Mouse (Mus musculus) G1E (cell line): Measurements from ENCODE around the gene Mto1.

ENCODE experiments used
- CTCF ChIP-seq: IDR thresholded peaks from 2 replicates; pipeline ENCODE4 v1.5.1; 2012; ENCODE audit warnings: low read depth, low read length, inconsistent platforms, mixed read lengths
- GATA1 ChIP-seq: IDR thresholded peaks from 2 replicates; pipeline ENCODE4 v1.6.1; 2012; ENCODE audit warnings: borderline replicate concordance, low read length, inconsistent platforms, mixed read lengths
- GATA2 ChIP-seq: IDR thresholded peaks from 2 replicates; pipeline ENCODE4 v1.6.1; 2012; ENCODE audit warnings: low read depth, low read length, inconsistent platforms, borderline replicate concordance
- POLR2AphosphoS5 ChIP-seq: IDR thresholded peaks from 2 replicates; pipeline ENCODE4 v1.6.1; 2012; ENCODE audit warnings: low read depth, low read length, inconsistent platforms; ENCODE audit not compliant: insufficient replicate concordance
- TAL1 ChIP-seq: conservative IDR thresholded peaks from 2 replicates; pipeline ENCODE4 v1.6.1; 2012; ENCODE audit warnings: low read depth, low read length, inconsistent platforms, mixed read lengths

GRCm38 (mm10) chr9:78511705-78512104 is 63.7 kb downstream of the Mto1 start:
- TF ChIP-seq CTCF (no peak), TAL1 (no peak), GATA1 (no peak), POLR2AphosphoS5 (no peak), GATA2 (no peak)
